Mouse (Mus musculus): ENCODE measurements around the gene Zfp367.

Zfp367 gene

GRCm38 (mm10) chr13:64123491-64124188 lies 29.4 kb downstream of the Zfp367 start:
- ChIA-PET CTCF (no interaction called here), POLR2A (interaction anchor here in 1 of 4 experiments (0.6 to 1.4 kb wide), 6 partner anchors 11 to 145 kb away, joined by 3 to 4 read pairs (median 4); partner anchors contain the start of gene Habp4)

GRCm38 (mm10) chr13:64120760-64121159 lies 32.2 kb downstream of the Zfp367 start:
- POLR2A ChIA-PET: interaction anchor here in 2 of 4 experiments (0.6 to 1.7 kb wide), 4 partner anchors 10 to 192 kb away, joined by 4 to 8 read pairs (median 5); partner anchors contain the start of gene Aaed1 (in 1 of the 2)
- CTCF ChIA-PET: interaction anchor here in 1 of 4 experiments (0.6 to 0.7 kb wide), 2 partner anchors 19 to 661 kb away, joined by 3 read pairs; no protein-coding TSS in a partner anchor

GRCm38 (mm10) chr13:64117442-64117841 lies 35.6 kb downstream of the Zfp367 start:
- CTCF ChIA-PET: interaction anchor here (0.6 to 1.8 kb wide), 16 partner anchors 10 to 1238 kb away, joined by 3 to 10 read pairs (median 4); no protein-coding TSS in a partner anchor

GRCm38 (mm10) chr13:64110421-64110820 lies 42.6 kb downstream of the Zfp367 start:
- ChIA-PET POLR2A (interaction anchor here in 2 of 4 experiments (0.9 kb wide), 2 partner anchors 9 to 43 kb away, joined by 3 read pairs; partner anchors contain the start of gene Zfp367 (in 1 of the 2)), CTCF (interaction anchor here in 2 of 4 experiments (3.8 to 4.5 kb wide), 2 partner anchors 11 kb away, joined by 16 to 17 read pairs; no protein-coding TSS in a partner anchor)

More at GRCm38 (mm10) chr13:64117442-64117841, 35.6 kb downstream of the Zfp367 start:
- POLR2A ChIA-PET: interaction anchor here in 3 of 4 experiments (1.0 to 3.3 kb wide), 10 partner anchors 9 to 37 kb away, joined by 3 to 14 read pairs (median 4); partner anchors contain the start of gene Zfp367 (in 1 of the 3)

GRCm38 (mm10) chr13:64108381-64108850 lies 44.6 kb downstream of the Zfp367 start:
- ChIA-PET POLR2A (interaction anchor here in 2 of 4 experiments (0.6 to 1.8 kb wide), 12 partner anchors 9 to 637 kb away, joined by 3 to 7 read pairs (median 3); partner anchors contain the start of genes Habp4 (in 1 of the 2) and Zfp367 (in 1 of the 2)), CTCF (interaction anchor here (0.5 to 4.5 kb wide), 6 partner anchors 9 to 20 kb away, joined by 3 to 17 read pairs (median 12); no protein-coding TSS in a partner anchor)

GRCm38 (mm10) chr13:64107535-64107934 lies 45.5 kb downstream of the Zfp367 start:
- CTCF ChIA-PET: interaction anchor here (0.6 to 4.5 kb wide), 7 partner anchors 8 to 578 kb away, joined by 3 to 17 read pairs (median 6); no protein-coding TSS in a partner anchor
- POLR2A ChIA-PET: interaction anchor here in 2 of 4 experiments (0.6 to 1.8 kb wide), 11 partner anchors 12 to 636 kb away, joined by 3 to 7 read pairs (median 3); partner anchors contain the start of genes Cdc14b (in 1 of the 2), Habp4 (in 1 of the 2) and Zfp367 (in 1 of the 2)

GRCm38 (mm10) chr13:64107105-64107504 lies 45.9 kb downstream of the Zfp367 start:
- ChIA-PET POLR2A (interaction anchor here in 2 of 4 experiments (0.6 to 1.8 kb wide), 7 partner anchors 9 to 168 kb away, joined by 3 to 7 read pairs (median 3); partner anchors contain the start of genes Cdc14b (in 1 of the 2) and Habp4 (in 1 of the 2)), CTCF (interaction anchor here (0.6 to 4.5 kb wide), 9 partner anchors 8 to 578 kb away, joined by 3 to 17 read pairs (median 4); no protein-coding TSS in a partner anchor)

- CTCF ChIA-PET: interaction anchor here in 2 of 4 experiments (0.6 kb wide), 3 partner anchors 132 to 764 kb away, joined by 3 read pairs; no protein-coding TSS in a partner anchor
- POLR2A ChIA-PET: interaction anchor here in 1 of 4 experiments (0.6 to 1.5 kb wide), 3 partner anchors 11 to 629 kb away, joined by 3 to 4 read pairs (median 3); no protein-coding TSS in a partner anchor
Observed at GRCm38 (mm10) chr13:64105690-64106089, 47.3 kb downstream of the Zfp367 start.

GRCm38 (mm10) chr13:64100186-64100585 lies 52.8 kb downstream of the Zfp367 start:
- ChIA-PET CTCF (interaction anchor here in 3 of 4 experiments (0.6 to 2.5 kb wide), 13 partner anchors 9 to 381 kb away, joined by 3 to 16 read pairs (median 5); partner anchors contain the start of gene Hsd17b3 (in 1 of the 3)), POLR2A (interaction anchor here in 3 of 4 experiments (0.6 to 2.1 kb wide), 3 partner anchors 17 to 375 kb away, joined by 3 to 7 read pairs (median 4); no protein-coding TSS in a partner anchor)

- ChIA-PET CTCF (interaction anchor here (0.5 to 2.5 kb wide), 62 partner anchors 9 to 1172 kb away, joined by 3 to 17 read pairs (median 4); partner anchors contain the start of genes Aaed1 (in 2 of the 4), Zfp367 (in 2 of the 4) and Hsd17b3 (in 1 of the 4)), POLR2A (interaction anchor here in 2 of 4 experiments (0.6 to 2.1 kb wide), 3 partner anchors 9 to 187 kb away, joined by 4 to 7 read pairs (median 4); no protein-coding TSS in a partner anchor)
Observed at GRCm38 (mm10) chr13:64098992-64099391, 54.0 kb downstream of the Zfp367 start.

GRCm38 (mm10) chr13:64093341-64093740 lies 59.7 kb downstream of the Zfp367 start:
- ChIA-PET CTCF (interaction anchor here in 2 of 4 experiments (0.6 to 2.1 kb wide), 4 partner anchors 9 to 192 kb away, joined by 3 to 9 read pairs (median 4); no protein-coding TSS in a partner anchor), POLR2A (interaction anchor here in 2 of 4 experiments (1.0 to 5.2 kb wide), 2 partner anchors 12 kb away, joined by 3 to 40 read pairs; no protein-coding TSS in a partner anchor)

- ChIA-PET POLR2A (interaction anchor here in 3 of 4 experiments (0.9 to 5.2 kb wide), 6 partner anchors 11 to 177 kb away, joined by 3 to 40 read pairs (median 3); no protein-coding TSS in a partner anchor), CTCF (interaction anchor here in 2 of 4 experiments (0.6 to 2.1 kb wide), 4 partner anchors 9 to 192 kb away, joined by 3 to 9 read pairs (median 4); no protein-coding TSS in a partner anchor)
Observed at GRCm38 (mm10) chr13:64092752-64093151, 60.2 kb downstream of the Zfp367 start.

GRCm38 (mm10) chr13:64092141-64092540 lies 60.9 kb downstream of the Zfp367 start:
- ChIA-PET POLR2A (interaction anchor here in 2 of 4 experiments (0.5 to 5.2 kb wide), 11 partner anchors 10 to 379 kb away, joined by 3 to 40 read pairs (median 3); no protein-coding TSS in a partner anchor), CTCF (interaction anchor here in 3 of 4 experiments (0.6 to 2.1 kb wide), 3 partner anchors 32 to 234 kb away, joined by 3 to 9 read pairs (median 6); no protein-coding TSS in a partner anchor)

GRCm38 (mm10) chr13:64091006-64091405 lies 62.0 kb downstream of the Zfp367 start:
- POLR2A ChIA-PET: interaction anchor here in 1 of 4 experiments (1.0 to 5.2 kb wide), 3 partner anchors 10 to 111 kb away, joined by 3 to 40 read pairs (median 3); no protein-coding TSS in a partner anchor
- CTCF ChIA-PET: interaction anchor here in 3 of 4 experiments (0.6 to 2.1 kb wide), 3 partner anchors 31 to 53 kb away, joined by 3 to 9 read pairs (median 7); no protein-coding TSS in a partner anchor

GRCm38 (mm10) chr13:64090278-64090677 lies 62.7 kb downstream of the Zfp367 start:
- CTCF ChIA-PET: interaction anchor here in 2 of 4 experiments (0.6 to 1.2 kb wide), 2 partner anchors 10 to 52 kb away, joined by 3 to 7 read pairs; no protein-coding TSS in a partner anchor
- POLR2A ChIA-PET: interaction anchor here in 1 of 4 experiments (1.2 to 5.2 kb wide), 2 partner anchors 9 kb away, joined by 4 to 40 read pairs; no protein-coding TSS in a partner anchor

GRCm38 (mm10) chr13:64089130-64089529 lies 63.9 kb downstream of the Zfp367 start, which contains the start of gene Hsd17b3:
Hsd17b3 (minus strand) TSS chr13:64089230.
- POLR2A ChIA-PET: interaction anchor here in 1 of 4 experiments (0.6 to 5.2 kb wide), 2 partner anchors 8 to 66 kb away, joined by 3 to 40 read pairs; no protein-coding TSS in a partner anchor
- CTCF ChIA-PET: interaction anchor here in 2 of 4 experiments (0.6 to 1.7 kb wide), 2 partner anchors 11 to 27 kb away, joined by 3 to 5 read pairs; no protein-coding TSS in a partner anchor

GRCm38 (mm10) chr13:64088057-64088456 lies 64.9 kb downstream of the Zfp367 start:
- POLR2A ChIA-PET: no interaction called here

More at GRCm38 (mm10) chr13:64088057-64088456, 64.9 kb downstream of the Zfp367 start:
- CTCF ChIA-PET: interaction anchor here in 1 of 4 experiments (1.7 kb wide), 1 partner anchor 12 kb away, joined by 5 read pairs; no protein-coding TSS in a partner anchor
